Mouse (Mus musculus): ENCODE data around the gene Psmb5. TPM values are rescaled to one million over a fixed set of nuclear protein-coding genes. Genes with fewer than 3 reads are reported as not detected.

Gene Psmb5
- polyA plus RNA-seq, 1 experiment from 2014 or later = 364 TPM

DNA sequence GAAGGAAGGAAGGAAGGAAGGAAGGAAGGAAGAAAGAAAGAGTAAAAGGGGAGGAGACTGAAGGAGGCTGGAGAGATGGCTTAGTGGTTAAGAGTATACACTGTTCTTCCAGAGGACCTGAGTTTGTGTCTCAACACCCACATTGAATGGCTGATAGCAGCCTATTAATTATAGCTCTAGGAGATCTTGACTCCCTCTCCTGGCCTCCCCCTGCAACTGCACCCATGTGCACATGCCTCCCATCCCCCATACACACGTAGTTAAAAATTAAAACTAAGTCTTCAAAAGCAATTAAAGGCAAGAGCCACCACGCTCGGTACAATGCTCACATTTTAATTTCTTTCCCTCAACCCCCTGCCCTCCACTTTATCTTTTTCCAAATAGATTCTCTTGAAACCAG, 23.8 kb downstream of the Psmb5 start:
- no peaks in the 10 kb centered on the region; the same call in 1 of the 2 replicates for H3K36me3 ChIP-seq (ENCODE audit: control insufficient read depth, insufficient read depth, low read length)
- ATAC-seq (replicated peaks; ENCODE audit: insufficient number of reproducible peaks, low FRiP score, low TSS enrichment) = no peak

DNA sequence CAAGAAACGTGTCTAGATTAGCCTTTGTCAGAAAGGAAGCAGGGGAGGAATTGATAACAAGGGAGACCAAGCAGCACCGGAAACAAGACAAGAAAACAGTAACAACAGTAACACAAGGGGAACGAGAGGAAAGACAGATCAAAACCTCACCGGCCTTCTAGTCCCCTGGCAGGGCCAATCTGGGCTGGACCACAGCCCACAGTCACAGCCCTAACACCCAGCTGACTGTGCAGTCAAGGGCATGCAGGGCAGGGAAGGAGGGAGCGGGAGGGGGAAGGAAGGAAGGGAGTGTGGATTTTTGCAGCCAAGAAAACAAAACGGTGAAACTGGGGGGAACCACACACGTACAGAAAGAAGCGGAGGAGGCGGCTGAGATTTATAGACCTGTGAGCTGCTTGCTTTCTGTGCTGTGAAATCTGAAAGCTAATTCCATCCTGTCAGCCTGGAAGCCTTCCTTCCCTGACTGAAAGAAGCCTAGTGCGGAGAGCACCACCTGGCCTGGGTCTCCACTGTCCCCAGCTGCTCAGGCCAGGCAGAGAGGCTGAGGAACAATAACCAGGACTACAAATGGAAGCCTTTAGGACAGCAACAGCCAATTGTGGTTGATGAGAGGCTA, 25.4 kb downstream of the Psmb5 start:
- 41% methylated on average over 10 of the region's 10 CpGs for WGBS (ENCODE audit: insufficient replicate concordance)
- Histone ChIP-seq H3K9me3 (replicated peaks; ENCODE audit: control insufficient read depth, low read length) (no peaks in the 10 kb centered on the region), H3K36me3 (ENCODE audit: control insufficient read depth, insufficient read depth, low read length) (no peaks in the 10 kb centered on the region; the same call in 1 of the 2 replicates), H3K9ac (ENCODE audit: low read depth, low read length) (peak overlapping the region; percentile 12; the same call in 1 of the 2 replicates), H3K4me3 (ENCODE audit: low read depth, low read length) (no peak overlapping the region), H3K4me1 (ENCODE audit: control insufficient read depth, insufficient read depth, low read length) (peaks cover 18% of the 10 kb centered on the region), H3K4me2 (peak overlapping the region; percentile 34), H3K27me3 (ENCODE audit: control insufficient read depth, insufficient read depth, low read length) (no peaks in the 10 kb centered on the region), H3K27ac (ENCODE audit: low read depth, low read length) (peak overlapping the region; percentile 86)
- ATAC-seq (replicated peaks; ENCODE audit: insufficient number of reproducible peaks, low FRiP score, low TSS enrichment) = 0 out of 2 replicates have a peak, but pooled peaks have one; percentile 43

More for the DNA sequence above, 23.8 kb downstream of the Psmb5 start:
- no peak overlapping the region for H3K27ac ChIP-seq (ENCODE audit: low read depth, low read length)
- WGBS (ENCODE audit: insufficient replicate concordance) = 91% methylated on average over 3 of the region's 3 CpGs
- H3K9ac ChIP-seq (ENCODE audit: low read depth, low read length) = no peak overlapping the region
- H3K4me3 ChIP-seq (ENCODE audit: low read depth, low read length) = no peak overlapping the region
- H3K4me2 ChIP-seq = no peak overlapping the region; the same call in 1 of the 2 replicates
- no peaks in the 10 kb centered on the region for H3K27me3 ChIP-seq (ENCODE audit: control insufficient read depth, insufficient read depth, low read length)
- H3K4me1 ChIP-seq (ENCODE audit: control insufficient read depth, insufficient read depth, low read length) = peaks cover 18% of the 10 kb centered on the region
- no peaks in the 10 kb centered on the region for H3K9me3 ChIP-seq (replicated peaks; ENCODE audit: control insufficient read depth, low read length)

DNA sequence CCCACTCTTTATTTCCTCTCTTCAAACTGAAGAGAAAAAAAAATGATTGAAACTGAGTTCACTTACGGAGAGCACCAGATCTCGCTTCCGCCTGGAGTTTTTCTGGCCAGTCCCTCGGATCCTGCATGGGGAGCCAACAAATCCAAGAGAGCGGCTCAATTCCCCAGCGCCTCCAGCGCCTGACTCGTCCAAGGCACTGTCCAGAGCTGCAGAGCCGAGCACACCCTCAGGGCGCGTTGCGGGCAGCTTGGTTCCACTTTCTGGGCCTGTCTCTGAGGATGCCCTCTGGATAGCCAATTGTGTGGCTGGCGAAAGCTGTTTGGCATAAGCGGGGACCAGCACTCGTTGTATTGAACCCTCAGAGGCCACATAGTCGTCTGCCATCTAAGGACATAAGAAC, 26.8 kb downstream of the Psmb5 start:
- Histone ChIP-seq H3K4me2 (no peak overlapping the region), H3K9ac (ENCODE audit: low read depth, low read length) (no peak overlapping the region), H3K27ac (ENCODE audit: low read depth, low read length) (no peak overlapping the region), H3K27me3 (ENCODE audit: control insufficient read depth, insufficient read depth, low read length) (no peaks in the 10 kb centered on the region), H3K4me3 (ENCODE audit: low read depth, low read length) (no peak overlapping the region), H3K9me3 (replicated peaks; ENCODE audit: control insufficient read depth, low read length) (no peaks in the 10 kb centered on the region), H3K4me1 (ENCODE audit: control insufficient read depth, insufficient read depth, low read length) (peaks cover 18% of the 10 kb centered on the region), H3K36me3 (ENCODE audit: control insufficient read depth, insufficient read depth, low read length) (no peaks in the 10 kb centered on the region; the same call in 1 of the 2 replicates)
- WGBS (ENCODE audit: insufficient replicate concordance) = 91% methylated on average over 16 of the region's 16 CpGs
- no peak for ATAC-seq (replicated peaks; ENCODE audit: insufficient number of reproducible peaks, low FRiP score, low TSS enrichment)

DNA sequence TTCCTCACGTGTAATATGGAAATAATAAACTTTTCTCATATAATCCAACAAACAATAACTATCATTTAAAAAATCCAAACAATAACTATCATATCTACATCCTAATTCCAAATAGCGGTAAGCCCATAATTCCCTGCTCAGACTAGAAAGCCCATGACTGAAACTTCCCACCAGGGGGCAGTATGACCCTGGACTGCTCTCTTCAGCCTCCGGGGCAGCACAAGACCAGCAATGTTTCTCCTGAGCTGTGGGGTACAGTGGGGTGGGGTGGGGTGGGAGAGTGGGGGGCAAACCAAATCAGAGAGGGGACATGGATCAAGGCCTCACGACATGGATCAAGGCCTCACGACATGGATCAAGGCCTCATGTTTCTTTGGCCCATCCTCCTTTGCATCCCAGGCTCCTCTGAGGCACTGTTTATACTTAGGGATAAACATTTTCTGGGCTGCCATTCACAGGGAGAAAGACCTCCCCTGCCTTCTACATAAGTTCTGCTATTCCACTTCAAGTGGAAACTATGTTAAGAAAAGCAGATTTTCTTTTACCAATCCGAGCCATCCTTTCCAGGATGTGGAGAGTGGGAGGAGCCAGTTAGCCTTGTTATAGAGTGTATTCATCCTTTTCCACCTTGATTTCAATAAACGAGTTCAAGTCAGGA, 34.0 kb downstream of the Psmb5 start:
- H3K27ac ChIP-seq (ENCODE audit: low read depth, low read length) = no peak overlapping the region
- no peak overlapping the region for H3K4me2 ChIP-seq
- no peak for ATAC-seq (replicated peaks; ENCODE audit: insufficient number of reproducible peaks, low FRiP score, low TSS enrichment)
- no peak overlapping the region for H3K4me3 ChIP-seq (ENCODE audit: low read depth, low read length)
- H3K36me3 ChIP-seq (ENCODE audit: control insufficient read depth, insufficient read depth, low read length) = no peaks in the 10 kb centered on the region
- 38% methylated on average over 7 of the region's 7 CpGs for WGBS (ENCODE audit: insufficient replicate concordance)
- no peak overlapping the region for H3K9ac ChIP-seq (ENCODE audit: low read depth, low read length)
- no peaks in the 10 kb centered on the region for H3K9me3 ChIP-seq (replicated peaks; ENCODE audit: control insufficient read depth, low read length)
- H3K4me1 ChIP-seq (ENCODE audit: control insufficient read depth, insufficient read depth, low read length) = no peaks in the 10 kb centered on the region
- H3K27me3 ChIP-seq (ENCODE audit: control insufficient read depth, insufficient read depth, low read length) = no peaks in the 10 kb centered on the region

DNA sequence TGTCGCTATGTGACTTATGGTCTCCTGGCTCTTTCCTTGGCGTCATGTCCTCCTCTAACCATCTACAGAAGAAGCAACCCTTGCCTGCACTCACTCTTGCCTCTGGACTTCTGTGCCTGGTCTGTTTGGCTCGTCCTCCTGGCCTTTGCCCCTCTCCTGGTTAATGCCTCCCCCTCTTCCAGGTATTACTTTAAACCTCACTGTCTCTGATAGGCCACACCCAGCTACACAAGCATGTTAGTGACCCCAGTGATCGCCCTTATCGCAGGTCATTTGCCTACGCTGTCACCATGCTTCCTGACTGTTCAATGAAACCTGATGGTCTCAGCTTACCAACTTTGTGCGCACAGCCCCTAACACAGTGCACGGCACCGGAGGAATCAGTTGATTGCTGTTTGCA, 35.3 kb downstream of the Psmb5 start:
- ATAC-seq (replicated peaks; ENCODE audit: insufficient number of reproducible peaks, low FRiP score, low TSS enrichment) = no peak
- WGBS (ENCODE audit: insufficient replicate concordance) = 85% methylated on average over 9 of the region's 9 CpGs
- Histone ChIP-seq H3K9me3 (replicated peaks; ENCODE audit: control insufficient read depth, low read length) (no peaks in the 10 kb centered on the region), H3K4me3 (ENCODE audit: low read depth, low read length) (no peak overlapping the region), H3K36me3 (ENCODE audit: control insufficient read depth, insufficient read depth, low read length) (no peaks in the 10 kb centered on the region), H3K4me2 (no peak overlapping the region), H3K27ac (ENCODE audit: low read depth, low read length) (no peak overlapping the region), H3K9ac (ENCODE audit: low read depth, low read length) (no peak overlapping the region), H3K27me3 (ENCODE audit: control insufficient read depth, insufficient read depth, low read length) (no peaks in the 10 kb centered on the region), H3K4me1 (ENCODE audit: control insufficient read depth, insufficient read depth, low read length) (no peaks in the 10 kb centered on the region)

DNA sequence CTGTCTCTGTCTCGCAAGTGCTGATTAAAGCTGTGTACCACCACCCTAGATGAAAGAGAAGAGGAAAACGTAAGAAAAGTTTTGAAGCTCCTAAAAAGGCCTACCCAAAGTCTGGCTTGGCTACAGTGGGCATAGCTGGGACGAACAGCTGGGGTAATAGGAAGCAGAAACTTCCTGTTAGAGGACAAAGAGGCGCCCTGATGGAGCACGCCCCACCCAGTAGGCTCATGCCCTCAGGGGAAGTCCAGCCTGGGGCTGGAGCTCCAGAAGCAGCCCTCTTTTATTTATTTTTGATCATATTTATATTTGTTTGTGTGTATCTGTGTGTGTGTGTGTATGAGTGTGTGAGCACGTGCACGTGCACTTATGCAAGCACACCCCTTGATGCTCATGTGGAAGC, 38.2 kb downstream of the Psmb5 start:
- Histone ChIP-seq H3K9ac (ENCODE audit: low read depth, low read length) (no peak overlapping the region), H3K36me3 (ENCODE audit: control insufficient read depth, insufficient read depth, low read length) (no peaks in the 10 kb centered on the region), H3K27me3 (ENCODE audit: control insufficient read depth, insufficient read depth, low read length) (no peaks in the 10 kb centered on the region), H3K4me1 (ENCODE audit: control insufficient read depth, insufficient read depth, low read length) (peaks cover under 1% of the 10 kb centered on the region; the same call in 1 of the 2 replicates), H3K4me3 (ENCODE audit: low read depth, low read length) (no peak overlapping the region), H3K4me2 (no peak overlapping the region), H3K9me3 (replicated peaks; ENCODE audit: control insufficient read depth, low read length) (no peaks in the 10 kb centered on the region), H3K27ac (ENCODE audit: low read depth, low read length) (no peak overlapping the region)
- 67% methylated on average over 7 of the region's 7 CpGs for WGBS (ENCODE audit: insufficient replicate concordance)
- ATAC-seq (replicated peaks; ENCODE audit: insufficient number of reproducible peaks, low FRiP score, low TSS enrichment) = no peak

DNA sequence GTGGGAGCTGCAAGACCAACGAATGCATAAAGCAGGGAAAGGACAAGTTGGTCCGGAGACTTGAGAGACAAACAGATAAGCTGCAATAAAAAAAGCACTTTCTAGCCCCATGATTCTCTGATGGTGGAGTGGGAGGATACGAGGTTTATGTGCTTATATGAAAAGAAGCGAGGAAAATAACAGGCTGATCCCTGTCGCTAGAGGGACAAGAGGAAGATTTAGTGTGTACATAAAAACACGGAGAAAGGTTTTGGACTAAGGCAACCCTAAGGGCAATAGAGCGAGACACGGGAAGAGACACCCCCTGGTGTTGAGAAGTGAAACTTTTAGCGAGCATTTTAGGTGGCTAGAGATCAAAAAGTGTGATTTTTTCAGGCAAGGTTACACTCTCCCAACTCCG, 39.8 kb downstream of the Psmb5 start:
- Histone ChIP-seq H3K27ac (ENCODE audit: low read depth, low read length) (peak overlapping the region; percentile 93), H3K27me3 (ENCODE audit: control insufficient read depth, insufficient read depth, low read length) (no peaks in the 10 kb centered on the region), H3K4me1 (ENCODE audit: control insufficient read depth, insufficient read depth, low read length) (peaks cover 16% of the 10 kb centered on the region), H3K36me3 (ENCODE audit: control insufficient read depth, insufficient read depth, low read length) (no peaks in the 10 kb centered on the region; the same call in 1 of the 2 replicates), H3K9ac (ENCODE audit: low read depth, low read length) (peak overlapping the region; percentile 95), H3K9me3 (replicated peaks; ENCODE audit: control insufficient read depth, low read length) (no peaks in the 10 kb centered on the region), H3K4me2 (peak overlapping the region; percentile 81), H3K4me3 (ENCODE audit: low read depth, low read length) (peak overlapping the region; percentile 87)
- no peak for ATAC-seq (replicated peaks; ENCODE audit: insufficient number of reproducible peaks, low FRiP score, low TSS enrichment)
- 1% methylated on average over 10 of the region's 10 CpGs for WGBS (ENCODE audit: insufficient replicate concordance)

DNA sequence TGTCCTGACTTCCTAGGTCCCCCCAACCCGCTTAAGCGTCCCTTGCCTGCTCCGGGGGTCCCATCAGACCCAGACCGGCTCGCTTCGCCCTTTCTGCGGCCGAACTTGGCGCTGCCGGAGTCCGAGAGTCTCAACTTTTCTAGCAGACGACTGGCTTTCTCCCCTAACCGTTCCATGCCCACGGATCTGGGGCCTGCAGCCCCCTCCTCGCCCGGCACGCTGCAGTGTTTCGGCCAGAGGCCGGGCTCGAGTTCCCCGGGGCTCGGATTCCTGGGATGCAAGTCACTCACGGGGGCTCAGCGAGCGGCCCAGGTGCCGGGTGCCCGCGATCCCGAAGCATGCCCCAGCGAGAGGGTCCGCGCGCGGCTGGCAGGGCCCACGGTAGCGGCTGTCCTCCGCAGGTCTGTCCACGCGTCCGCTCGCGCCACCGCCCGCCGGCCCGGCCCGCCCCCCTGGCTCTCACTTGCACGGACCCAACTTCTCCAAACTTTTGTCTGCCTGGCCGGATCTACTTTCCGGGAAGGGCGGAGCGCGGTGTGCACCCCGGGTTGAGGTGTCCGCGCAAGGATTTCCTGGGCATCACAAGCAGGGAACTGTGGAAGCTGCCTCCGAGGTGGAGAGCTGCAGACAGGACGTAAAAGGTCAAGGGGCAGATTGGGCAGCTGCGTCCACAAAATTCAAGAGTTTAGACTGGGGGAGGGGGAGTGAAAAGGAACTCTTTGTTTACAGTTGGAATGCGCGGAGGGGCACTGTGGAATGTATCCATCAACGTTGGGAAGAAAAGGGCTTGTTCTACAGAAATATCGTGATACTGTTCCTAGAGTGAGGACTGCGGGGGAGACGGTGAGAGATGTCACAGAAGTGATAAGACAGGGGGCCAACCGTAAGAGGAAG, 40.5 kb downstream of the Psmb5 start, which contains the start of gene Ajuba:
Ajuba (minus strand) TSS at position 470 of the 894 bp plus-strand sequence.
- WGBS (ENCODE audit: insufficient replicate concordance) = under 1% methylated on average over 66 of the region's 66 CpGs
- H3K9ac ChIP-seq (ENCODE audit: low read depth, low read length) = peak within 1 kb of the TSS; percentile 95
- H3K4me2 ChIP-seq = peak within 1 kb of the TSS; percentile 81
- H3K27me3 ChIP-seq (ENCODE audit: control insufficient read depth, insufficient read depth, low read length) = no peaks in the 10 kb centered on the region
- H3K9me3 ChIP-seq (replicated peaks; ENCODE audit: control insufficient read depth, low read length) = no peaks in the 10 kb centered on the region
- H3K4me1 ChIP-seq (ENCODE audit: control insufficient read depth, insufficient read depth, low read length) = peaks cover 23% of the 10 kb centered on the region
- no peaks in the 10 kb centered on the region; the same call in 1 of the 2 replicates for H3K36me3 ChIP-seq (ENCODE audit: control insufficient read depth, insufficient read depth, low read length)
- peak within 1 kb of the TSS; percentile 93 for H3K27ac ChIP-seq (ENCODE audit: low read depth, low read length)
- peak; percentile 62; the same call in 1 of the 2 replicates for ATAC-seq (replicated peaks; ENCODE audit: insufficient number of reproducible peaks, low FRiP score, low TSS enrichment)
- peak within 1 kb of the TSS; percentile 87 for H3K4me3 ChIP-seq (ENCODE audit: low read depth, low read length)

All from heart, embryonic 11.5 days (tissue).